Mouse (Mus musculus) lung, embryonic 16.5 days (tissue): ENCODE measurements around the gene Tmem132d. TPM values are rescaled to one million over a fixed set of nuclear protein-coding genes. Genes with fewer than 3 reads are reported as not detected.
A peak's percentile ranks its signal among the peaks of the same experiment; 100 is the strongest.

ENCODE experiments used
- ATAC-seq: fragments of 200-750 bp; cut with Nextera tagmentation; 2 replicates; pipeline ENCODE4 v1.8.0; 2017; ENCODE audit warnings: low read depth, mild to moderate bottlenecking, moderate library complexity
- H3K27ac ChIP-seq: fragments of 300-500 bp; sonication (generic); 2 replicates; pipeline ENCODE4 v1.5.1; 2014; ENCODE audit warnings: mild to moderate bottlenecking, control low read depth, low read length
- H3K27me3 ChIP-seq: fragments of 300-500 bp; sonication (generic); 2 replicates; pipeline ENCODE4 v1.6.1; 2014; ENCODE audit warnings: low read depth, low read length, mixed read lengths; ENCODE audit not compliant: control insufficient read depth, insufficient read depth
- H3K36me3 ChIP-seq: fragments of 300-500 bp; sonication (generic); 2 replicates; pipeline ENCODE4 v1.6.1; 2014; ENCODE audit warnings: low read length; ENCODE audit not compliant: control insufficient read depth, insufficient read depth
- H3K4me1 ChIP-seq: fragments of 300-500 bp; sonication (generic); replicated peaks from 2 replicates; pipeline ENCODE4 v1.6.1; 2014; ENCODE audit warnings: low read length, mixed read lengths; ENCODE audit not compliant: control insufficient read depth, insufficient read depth
- H3K4me2 ChIP-seq: fragments of 300-500 bp; sonication (generic); 2 replicates; pipeline ENCODE4 v1.6.1; 2014; ENCODE audit warnings: low read depth, low read length, control low read depth
- H3K4me3 ChIP-seq: fragments of 300-500 bp; sonication (generic); 2 replicates; pipeline ENCODE4 v1.5.1; 2014; ENCODE audit warnings: mild to moderate bottlenecking, low read length, control low read depth
- H3K9ac ChIP-seq: fragments of 300-500 bp; sonication (generic); 2 replicates; pipeline ENCODE4 v1.6.1; 2014; ENCODE audit warnings: low read length, control low read depth
- H3K9me3 ChIP-seq: fragments of 300-500 bp; sonication (generic); 2 replicates; pipeline ENCODE4 v1.6.1; 2016; ENCODE audit warnings: low read length; ENCODE audit not compliant: control insufficient read depth
- WGBS: fragments of 180-500 bp; shearing (Covaris S2); extraction: QIAGEN DNeasy Blood & Tissue Kit; methylation state at CpG from one replicate; pipeline ENCODE4 v1.1.7; 2014; 5-methylcytosine and 5-hydroxymethylcytosine counted together
- polyA plus RNA-seq: library from polyadenylated mRNA; unstranded; fragments of >200 nt; fragmentation: Nextera tagmentation; extraction: Ambion mirVana; gene quantifications from 2 replicates; pipeline ENCODE4 v1.2.1, GENCODE M21; 2015

The Tmem132d gene
- polyA plus RNA-seq, 1 experiment from 2014 or later = 0.98 TPM

GRCm38 (mm10) chr5:127806850-127807249 is 626.0 kb downstream of the Tmem132d start:
- H3K9me3 ChIP-seq = no peaks in the 10 kb centered on the region
- no peaks in the 10 kb centered on the region for H3K36me3 ChIP-seq
- no peaks in the 10 kb centered on the region for H3K27me3 ChIP-seq
- no peak overlapping the region for H3K4me3 ChIP-seq
- H3K4me1 ChIP-seq = no peaks in the 10 kb centered on the region
- no peak overlapping the region for H3K9ac ChIP-seq
- H3K4me2 ChIP-seq = no peak overlapping the region
- ATAC-seq = no peak
- H3K27ac ChIP-seq = no peak overlapping the region
- 69% methylated on average over 12 of the region's 12 CpGs for WGBS

- Histone ChIP-seq H3K9ac (no peak overlapping the region), H3K27me3 (no peaks in the 10 kb centered on the region), H3K4me2 (no peak overlapping the region), H3K4me3 (no peak overlapping the region), H3K9me3 (no peaks in the 10 kb centered on the region), H3K4me1 (no peaks in the 10 kb centered on the region), H3K27ac (no peak overlapping the region), H3K36me3 (no peaks in the 10 kb centered on the region)
- 61% methylated on average over 4 of the region's 4 CpGs for WGBS
- ATAC-seq = no peak
Observed at GRCm38 (mm10) chr5:127800907-127801306, 632.0 kb downstream of the Tmem132d start.

- Histone ChIP-seq H3K4me2 (no peak overlapping the region), H3K9ac (no peak overlapping the region), H3K4me3 (no peak overlapping the region), H3K27ac (no peak overlapping the region), H3K27me3 (no peaks in the 10 kb centered on the region), H3K9me3 (no peaks in the 10 kb centered on the region; the same call in 1 of the 2 replicates), H3K4me1 (no peaks in the 10 kb centered on the region), H3K36me3 (no peaks in the 10 kb centered on the region)
- no peak for ATAC-seq
- 56% methylated on average over 5 of the region's 5 CpGs for WGBS
Observed at GRCm38 (mm10) chr5:127781221-127781620, 651.7 kb downstream of the Tmem132d start.

- no peaks in the 10 kb centered on the region for H3K4me1 ChIP-seq
- H3K27me3 ChIP-seq = no peaks in the 10 kb centered on the region
- peak; percentile 95 for ATAC-seq
- no peak overlapping the region for H3K4me3 ChIP-seq
- H3K27ac ChIP-seq = no peak overlapping the region
- H3K9me3 ChIP-seq = no peaks in the 10 kb centered on the region; the same call in 1 of the 2 replicates
- no peaks in the 10 kb centered on the region for H3K36me3 ChIP-seq
- no peak overlapping the region for H3K4me2 ChIP-seq
- no peak overlapping the region for H3K9ac ChIP-seq
- WGBS = 43% methylated on average over 7 of the region's 7 CpGs
Observed at GRCm38 (mm10) chr5:127775749-127776148, 657.1 kb downstream of the Tmem132d start.

- Histone ChIP-seq H3K27ac (no peak overlapping the region), H3K9me3 (no peaks in the 10 kb centered on the region), H3K9ac (no peak overlapping the region), H3K27me3 (no peaks in the 10 kb centered on the region), H3K4me1 (no peaks in the 10 kb centered on the region), H3K4me2 (no peak overlapping the region), H3K36me3 (no peaks in the 10 kb centered on the region), H3K4me3 (no peak overlapping the region)
- ATAC-seq = no peak
- 77% methylated on average over 4 of the region's 4 CpGs for WGBS
Observed at GRCm38 (mm10) chr5:127758576-127758975, 674.3 kb downstream of the Tmem132d start.

GRCm38 (mm10) chr5:127756671-127757423 is 676.0 kb downstream of the Tmem132d start:
- 72% methylated on average over 4 of the region's 4 CpGs for WGBS
- no peak for ATAC-seq
- Histone ChIP-seq H3K36me3 (no peaks in the 10 kb centered on the region), H3K9ac (no peak overlapping the region), H3K4me2 (no peak overlapping the region), H3K27me3 (no peaks in the 10 kb centered on the region), H3K4me1 (no peaks in the 10 kb centered on the region), H3K9me3 (no peaks in the 10 kb centered on the region), H3K27ac (no peak overlapping the region), H3K4me3 (no peak overlapping the region)

GRCm38 (mm10) chr5:127756011-127756410 is 676.9 kb downstream of the Tmem132d start:
- H3K4me2 ChIP-seq = no peak overlapping the region
- WGBS = 78% methylated on average over 3 of the region's 3 CpGs
- H3K9ac ChIP-seq = no peak overlapping the region

GRCm38 (mm10) chr5:127755594-127755993 is 677.3 kb downstream of the Tmem132d start:
- 79% methylated on average over 4 of the region's 4 CpGs for WGBS
- H3K9me3 ChIP-seq = no peaks in the 10 kb centered on the region
- no peak overlapping the region for H3K4me3 ChIP-seq
- ATAC-seq = no peak
- no peak overlapping the region for H3K4me2 ChIP-seq
- H3K9ac ChIP-seq = no peak overlapping the region
- H3K27ac ChIP-seq = no peak overlapping the region
- H3K36me3 ChIP-seq = no peaks in the 10 kb centered on the region
- H3K27me3 ChIP-seq = no peaks in the 10 kb centered on the region
- H3K4me1 ChIP-seq = no peaks in the 10 kb centered on the region

More at GRCm38 (mm10) chr5:127756011-127756410, 676.9 kb downstream of the Tmem132d start:
- H3K9me3 ChIP-seq = no peaks in the 10 kb centered on the region
- H3K27ac ChIP-seq = no peak overlapping the region
- H3K36me3 ChIP-seq = no peaks in the 10 kb centered on the region
- no peaks in the 10 kb centered on the region for H3K27me3 ChIP-seq
- no peak overlapping the region for H3K4me3 ChIP-seq
- no peaks in the 10 kb centered on the region for H3K4me1 ChIP-seq
- ATAC-seq = no peak

GRCm38 (mm10) chr5:127751262-127751975 is 681.5 kb downstream of the Tmem132d start:
- ATAC-seq = no peak
- no peaks in the 10 kb centered on the region for H3K4me1 ChIP-seq
- no peaks in the 10 kb centered on the region for H3K36me3 ChIP-seq
- no peak overlapping the region for H3K27ac ChIP-seq
- H3K9ac ChIP-seq = no peak overlapping the region
- H3K9me3 ChIP-seq = no peaks in the 10 kb centered on the region; the same call in 1 of the 2 replicates
- 24% methylated on average over 20 of the region's 20 CpGs for WGBS
- no peak overlapping the region for H3K4me3 ChIP-seq
- no peak overlapping the region for H3K4me2 ChIP-seq
- no peaks in the 10 kb centered on the region for H3K27me3 ChIP-seq
